Mouse (Mus musculus) stomach, postnatal 0 days (tissue): ENCODE results near the gene Gng13.

Experiments
- CTCF ChIP-seq: IDR thresholded peaks from 2 replicates; pipeline ENCODE4 v1.5.1; 2016; ENCODE audit warnings: antibody characterized with exemption, low read depth, mild to moderate bottlenecking, moderate library complexity
- EP300 ChIP-seq: optimal IDR thresholded peaks from 2 replicates; pipeline ENCODE3; 2016; ENCODE audit warnings: antibody characterized with exemption

- TF ChIP-seq CTCF (no peak), EP300 (no peak)
Measured at GRCm38 (mm10) chr17:25749314-25749713, 32.3 kb downstream of the Gng13 start.
